Mouse (Mus musculus) gastrocnemius, postnatal 36 days (tissue): ENCODE measurements around the gene Gpr156. TPM values are rescaled to one million over a fixed set of nuclear protein-coding genes. Genes with fewer than 3 reads are reported as not detected.
A peak's percentile ranks its signal among the peaks of the same experiment; 100 is the strongest.

Experiments
- DNase-seq, 2 experiments: peaks; one replicate each; pipeline ENCODE4 v3.0.0; 2022
- intact Hi-C: fragments of 180-260 bp; cut with DNase I; formaldehyde crosslinking; loops from one replicate; pipeline ENCODE4 v1.15.1; 2025
- long read RNA-seq, 2 experiments: library from polyadenylated mRNA; stranded (forward); transcript quantifications; one replicate each; pipeline ENCODE4 v2.0.0; 2021
- total RNA-seq, 2 experiments: library from RNA; stranded (reverse); gene quantifications; 2 replicates each; pipeline ENCODE4 v1.2.3; 2021

The Gpr156 gene
- total RNA-seq, result under 1 TPM in 1 of 2 experiments, not detected in 1; 0.10 TPM
- long read RNA-seq, experiment 1, result 0 reads
- long read RNA-seq, experiment 2, partial matches to known transcripts, result 0 of 1 reads
- long read RNA-seq, experiment 2, other reads (novel, unspliced or antisense), result 1 of 1 reads

GRCm38 (mm10) chr16:37916138-37916817, at the start of gene Gpr156:
Gene Gpr156, plus strand, starts transcription at chr16:37916496.
- peak; percentile 21 to 22 for DNase-seq
- intact Hi-C loops, result no loop called here

GRCm38 (mm10) chr16:37867791-37868505, 48.3 kb upstream of the Gpr156 start, which contains the start of gene Lrrc58:
Gene Lrrc58, plus strand, starts transcription at chr16:37868389.
- DNase-seq, result peak; percentile 68 to 81
- intact Hi-C loops, result loop anchor here (5.0 kb wide), 1 partner anchor 61 kb away; no protein-coding TSS in a partner anchor

GRCm38 (mm10) chr16:37868506-37869469, 47.5 kb upstream of the Gpr156 start:
- peak; percentile 34 to 63 for DNase-seq
- intact Hi-C loops, result loop anchor here (5.0 kb wide), 1 partner anchor 61 kb away; no protein-coding TSS in a partner anchor

GRCm38 (mm10) chr16:37869470-37870231, 46.6 kb upstream of the Gpr156 start:
- intact Hi-C loops, result loop anchor here (5.0 kb wide), 1 partner anchor 62 kb away; no protein-coding TSS in a partner anchor
- DNase-seq, result no peak

- DNase-seq, result peak in 1 of 2 experiments; percentile 23
- intact Hi-C loops, result no loop called here
Observed at GRCm38 (mm10) chr16:37871112-37871715, 45.1 kb upstream of the Gpr156 start.

- intact Hi-C loops, result no loop called here
- DNase-seq, result no peak
Observed at GRCm38 (mm10) chr16:37874501-37875235, 41.6 kb upstream of the Gpr156 start.

GRCm38 (mm10) chr16:37877406-37877805, 38.9 kb upstream of the Gpr156 start:
- DNase-seq, result no peak
- intact Hi-C loops, result no loop called here

- intact Hi-C loops, result no loop called here
- DNase-seq, result no peak
Observed at GRCm38 (mm10) chr16:37878951-37879505, 37.3 kb upstream of the Gpr156 start.

GRCm38 (mm10) chr16:37879750-37880419, 36.4 kb upstream of the Gpr156 start:
- intact Hi-C loops, result no loop called here
- no peak for DNase-seq

- intact Hi-C loops, result no loop called here
- DNase-seq, result no peak
Observed at GRCm38 (mm10) chr16:37881168-37881567, 35.1 kb upstream of the Gpr156 start.

GRCm38 (mm10) chr16:37888986-37889385, 27.3 kb upstream of the Gpr156 start:
- DNase-seq, result no peak
- intact Hi-C loops, result no loop called here

GRCm38 (mm10) chr16:37892667-37893066, 23.6 kb upstream of the Gpr156 start:
- intact Hi-C loops, result no loop called here
- no peak for DNase-seq

GRCm38 (mm10) chr16:37893381-37893780, 22.9 kb upstream of the Gpr156 start:
- intact Hi-C loops, result no loop called here

GRCm38 (mm10) chr16:37893942-37894341, 22.4 kb upstream of the Gpr156 start:
- no peak for DNase-seq

More at GRCm38 (mm10) chr16:37893381-37893780, 22.9 kb upstream of the Gpr156 start:
- no peak for DNase-seq

GRCm38 (mm10) chr16:37898790-37899189, 17.5 kb upstream of the Gpr156 start:
- intact Hi-C loops, result no loop called here
- DNase-seq, result no peak

More at GRCm38 (mm10) chr16:37893942-37894341, 22.4 kb upstream of the Gpr156 start:
- intact Hi-C loops, result no loop called here

- intact Hi-C loops, result no loop called here
- no peak for DNase-seq
Observed at GRCm38 (mm10) chr16:37899357-37899756, 16.9 kb upstream of the Gpr156 start.

- DNase-seq, result no peak
- intact Hi-C loops, result no loop called here
Observed at GRCm38 (mm10) chr16:37901318-37901717, 15.0 kb upstream of the Gpr156 start.
